Comparison of ENCODE assay signal across 17 mouse cellular contexts in the genomic region with DNA sequence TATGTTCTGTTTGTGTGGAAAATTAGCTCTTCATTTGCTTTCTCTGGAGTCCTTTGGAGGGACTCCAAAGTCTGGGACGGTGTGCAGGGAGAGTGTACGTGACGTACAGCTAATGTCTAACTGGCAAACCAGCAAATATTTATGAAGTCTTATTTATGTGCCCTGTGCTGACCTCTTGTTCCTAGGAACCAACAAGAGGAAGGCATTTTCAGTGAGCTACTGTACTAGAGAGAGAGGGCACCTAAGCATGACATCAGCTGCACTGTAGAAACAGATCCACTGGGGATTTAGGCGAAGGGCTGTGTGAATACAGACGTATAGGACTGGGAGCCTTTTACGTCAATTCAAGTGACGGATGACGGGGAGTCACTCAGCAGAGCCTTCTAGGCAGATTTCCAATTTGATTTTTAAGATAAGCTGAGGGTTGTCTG. TPM values are rescaled to one million over a fixed set of nuclear protein-coding genes. Genes with fewer than 3 reads are reported as not detected.
DNase-seq lines count a peak whose midpoint lies in the region; ATAC-seq and TF ChIP-seq lines count a peak whose summit lies in the region.
"Had no signal": no experiment of that assay in that cellular context is flagged by ENCODE, and none has a peak within 500 bp of the region (broad histone marks: within the 10 kb centered on the region; RNA-seq: fewer than 3 reads in every experiment).

No protein-coding gene starts in this region.

- H3K4me2 ChIP-seq in lung, embryonic 16.5 days (ENCODE audit: low read depth, low read length), result no peak overlapping the region
- no peak overlapping the region for H3K4me2 ChIP-seq in stomach, postnatal 0 days (replicated peaks; ENCODE audit: low read depth)
- H3K4me2 ChIP-seq: embryonic facial prominence, embryonic 15.5 days; heart, embryonic 13.5 days had no signal

- H3K27me3 ChIP-seq in lung, embryonic 16.5 days (ENCODE audit: control insufficient read depth, insufficient read depth, low read depth, low read length), result no peaks in the 10 kb centered on the region
- H3K27me3 ChIP-seq in stomach, postnatal 0 days (ENCODE audit: control insufficient read depth, insufficient read depth, low read length), result no peaks in the 10 kb centered on the region
- H3K27me3 ChIP-seq: embryonic facial prominence, embryonic 15.5 days; heart, embryonic 13.5 days had no signal

- H3K4me1 ChIP-seq in lung, embryonic 16.5 days (replicated peaks; ENCODE audit: control insufficient read depth, insufficient read depth, low read length), result peaks cover 15% of the 10 kb centered on the region; the same call in 1 of the 2 replicates
- H3K4me1 ChIP-seq in stomach, postnatal 0 days (replicated peaks; ENCODE audit: control insufficient read depth, insufficient read depth), result peaks cover 3% of the 10 kb centered on the region; the same call in 1 of the 2 replicates
- H3K4me1 ChIP-seq: embryonic facial prominence, embryonic 15.5 days; forebrain, embryonic 10.5 days had no signal

- ATAC-seq in lung, embryonic 16.5 days (ENCODE audit: low read depth), result peak; percentile 41; the same call in 1 of the 2 replicates
- 0 out of 2 replicates have a peak, but pooled peaks have one; percentile 15 for ATAC-seq in stomach, postnatal 0 days (ENCODE audit: low FRiP score, low TSS enrichment)

- no peak for TF ChIP-seq EP300 in stomach, postnatal 0 days (optimal IDR thresholded peaks at IDR 0.05)

- no peak for TF ChIP-seq CTCF in stomach, postnatal 0 days (IDR thresholded peaks at IDR 0.05; ENCODE audit: low read depth)

- H3K36me3 ChIP-seq in lung, embryonic 16.5 days (ENCODE audit: control insufficient read depth, insufficient read depth, low read length), result no peaks in the 10 kb centered on the region
- H3K36me3 ChIP-seq in stomach, postnatal 0 days (ENCODE audit: control insufficient read depth, insufficient read depth, low read length), result no peaks in the 10 kb centered on the region
- H3K36me3 ChIP-seq: embryonic facial prominence, embryonic 15.5 days; forebrain, embryonic 10.5 days; heart, embryonic 13.5 days had no signal

- no peaks in the 10 kb centered on the region for H3K9me3 ChIP-seq in lung, embryonic 16.5 days (ENCODE audit: control insufficient read depth, low read length)
- H3K9me3 ChIP-seq in stomach, postnatal 0 days (ENCODE audit: control insufficient read depth, low read length), result no peaks in the 10 kb centered on the region
- H3K9me3 ChIP-seq: embryonic facial prominence, embryonic 15.5 days; forebrain, embryonic 10.5 days; heart, embryonic 13.5 days had no signal

- H3K27ac ChIP-seq in lung, embryonic 16.5 days (ENCODE audit: low read length), result no peak overlapping the region
- no peak overlapping the region for H3K27ac ChIP-seq in stomach, postnatal 0 days (replicated peaks)
- H3K27ac ChIP-seq: embryonic facial prominence, embryonic 15.5 days; forebrain, embryonic 10.5 days; heart, embryonic 13.5 days; layer of hippocampus, adult 2 months had no signal

- peak; percentile 32 for DNase-seq in adrenal gland, adult 2 months
- no peak for DNase-seq in adrenal gland, postnatal 4 days (ENCODE audit: low spot score in 2 of 2)
- peak; percentile 22 for DNase-seq in kidney, adult 18-20 months
- no peak for DNase-seq in kidney, postnatal 10 days
- no peak for DNase-seq in lung, postnatal 25 days (ENCODE audit: low spot score)
- no peak for DNase-seq in stomach, postnatal 0 days (ENCODE audit: low spot score)
- no peak for DNase-seq in gastrocnemius, postnatal 25 days
- DNase-seq: cerebellum, postnatal 10 days; embryo, embryonic 11 days; gastrocnemius, postnatal 10 days; lung, adult 18-20 months; midbrain, embryonic 14.5 days had no signal

- no peak overlapping the region for H3K9ac ChIP-seq in lung, embryonic 16.5 days (ENCODE audit: low read length)
- H3K9ac ChIP-seq in stomach, postnatal 0 days (ENCODE audit: low read length), result no peak overlapping the region
- H3K9ac ChIP-seq: embryonic facial prominence, embryonic 15.5 days; heart, embryonic 13.5 days had no signal

- 52% methylated on average over 8 of the region's 8 CpGs for WGBS in lung, embryonic 16.5 days
- WGBS in stomach, postnatal 0 days, result 42% methylated on average over 8 of the region's 8 CpGs

- H3K4me3 ChIP-seq in lung, embryonic 16.5 days (ENCODE audit: low read length), result no peak overlapping the region
- no peak overlapping the region for H3K4me3 ChIP-seq in stomach, postnatal 0 days (ENCODE audit: low read depth, low read length)
- H3K4me3 ChIP-seq: embryonic facial prominence, embryonic 15.5 days; forebrain, embryonic 10.5 days; heart, embryonic 13.5 days; layer of hippocampus, adult 2 months had no signal

RNA-seq across cellular contexts. Expression of gene Fam129a, which starts 48.3 kb away (rescaled TPM):
- 100 to 1,000 TPM; 101 to 116 TPM for total RNA-seq in adrenal gland, adult 2 months (2021)
- polyA plus RNA-seq in adrenal gland, adult 2 months (2012; rRNA removed), result 9.7 and 12.9 TPM in 2 replicates
- 10 to 100 TPM; 69.0 to 77.2 TPM for total RNA-seq in adrenal gland, postnatal 4 days (2021)
- polyA plus RNA-seq in lung, embryonic 16.5 days (2015; fragmentation: Nextera tagmentation; extraction: Ambion mirVana), result 12.4 and 14.1 TPM in 2 replicates
- 17.7 and 23.5 TPM in 2 replicates for polyA plus RNA-seq in stomach, postnatal 0 days (2015; fragmentation: Nextera tagmentation; extraction: Ambion mirVana)
- total RNA-seq in gastrocnemius, postnatal 25 days (2021), result 10 to 100 TPM in 1 of 2 experiments, 1 to 10 TPM in 1; 9.7 to 15.8 TPM

Comparison
In these comparisons a context has a peak if more than half of its experiments do, and no peak if none do; other contexts are left out.
1. DNase-seq: peak in adrenal gland, adult 2 months (single experiment) and kidney, adult 18-20 months (single experiment); none in adrenal gland, postnatal 4 days (0 of 2), kidney, postnatal 10 days (single experiment), lung, postnatal 25 days (single experiment), stomach, postnatal 0 days (single experiment) and gastrocnemius, postnatal 25 days (single experiment).
2. RNA of gene Fam129a, which starts 48.3 kb away (total RNA-seq): 101 to 116 TPM in adrenal gland, adult 2 months and 69.0 to 77.2 TPM in adrenal gland, postnatal 4 days; 9.7 to 15.8 TPM in gastrocnemius, postnatal 25 days; every median in the first group is over 4 times any median in the second.